Mouse (Mus musculus) ES-Bruce4 (cell line): ENCODE data around the gene BC024978. TPM values are rescaled to one million over a fixed set of nuclear protein-coding genes. Genes with fewer than 3 reads are reported as not detected.
A peak's percentile ranks its signal among the peaks of the same experiment; 100 is the strongest.

Source experiments
- H3K27ac ChIP-seq: 2 replicates; pipeline ENCODE4 v1.5.1; 2012; ENCODE audit warnings: low read length, inconsistent platforms; ENCODE audit not compliant: insufficient read depth
- H3K27me3 ChIP-seq: 2 replicates; pipeline ENCODE4 v1.6.1; 2012; ENCODE audit warnings: mild to moderate bottlenecking, low read length, inconsistent platforms; ENCODE audit not compliant: control insufficient read depth, poor library complexity, insufficient read depth, severe bottlenecking
- H3K36me3 ChIP-seq: 2 replicates; pipeline ENCODE4 v1.6.1; 2012; ENCODE audit warnings: inconsistent platforms, mild to moderate bottlenecking, low read length, moderate library complexity; ENCODE audit not compliant: control insufficient read depth, poor library complexity, insufficient read depth, severe bottlenecking
- H3K4me1 ChIP-seq: one replicate; pipeline ENCODE4 v1.8.1; 2011; ENCODE audit warnings: low read length; ENCODE audit not compliant: control insufficient read depth, insufficient read depth
- H3K4me3 ChIP-seq: 2 replicates; pipeline ENCODE4 v1.5.1; 2011; ENCODE audit warnings: low read depth, mild to moderate bottlenecking, low read length
- H3K9ac ChIP-seq: 2 replicates; pipeline ENCODE4 v1.6.1; 2012; ENCODE audit warnings: low read depth, mild to moderate bottlenecking, inconsistent platforms; ENCODE audit not compliant: poor library complexity, severe bottlenecking
- H3K9me3 ChIP-seq: replicated peaks from 2 replicates; pipeline ENCODE4 v1.6.1; 2012; ENCODE audit warnings: mild to moderate bottlenecking, low read length, inconsistent platforms; ENCODE audit not compliant: control insufficient read depth, poor library complexity, insufficient read depth, severe bottlenecking
- CTCF ChIP-seq: IDR thresholded peaks from one replicate; pipeline ENCODE4 v1.8.1; 2011; ENCODE audit warnings: low read depth, low read length
- EP300 ChIP-seq: IDR thresholded peaks from 2 replicates; pipeline ENCODE4 v1.6.1; 2011; ENCODE audit warnings: low read depth, low read length; ENCODE audit not compliant: insufficient read depth
- POLR2A ChIP-seq: IDR thresholded peaks from one replicate; pipeline ENCODE4 v1.8.1; 2011; ENCODE audit warnings: low read length; ENCODE audit not compliant: insufficient read depth
- polyA plus RNA-seq: library from polyadenylated mRNA; stranded (reverse); fragments of >200 nt; gene quantifications from 2 replicates; pipeline ENCODE4 v1.2.4, GENCODE M21; 2011; ENCODE audit warnings: low read depth; ENCODE audit not compliant: missing spikeins, insufficient read depth, insufficient read length

The BC024978 gene
- polyA plus RNA-seq, 1 experiment = 10.9 TPM

GRCm38 (mm10) chr7:27170981-27171380 lies 24.6 kb upstream of the BC024978 start:
- TF ChIP-seq CTCF = no peak
- no peak for TF ChIP-seq EP300
- TF ChIP-seq POLR2A = no peak
- H3K9ac ChIP-seq = no peak overlapping the region
- no peak overlapping the region for H3K4me3 ChIP-seq
- no peaks in the 10 kb centered on the region for H3K36me3 ChIP-seq
- H3K4me1 ChIP-seq = peaks cover 5% of the 10 kb centered on the region
- no peaks in the 10 kb centered on the region for H3K27me3 ChIP-seq
- no peaks in the 10 kb centered on the region for H3K9me3 ChIP-seq
- no peak overlapping the region for H3K27ac ChIP-seq

- no peaks in the 10 kb centered on the region for H3K27me3 ChIP-seq
- H3K9me3 ChIP-seq = no peaks in the 10 kb centered on the region
- peaks cover 5% of the 10 kb centered on the region for H3K4me1 ChIP-seq
- TF ChIP-seq CTCF (no peak), EP300 (no peak), POLR2A (no peak)
- H3K9ac ChIP-seq = no peak overlapping the region
- no peak overlapping the region for H3K4me3 ChIP-seq
- H3K27ac ChIP-seq = no peak overlapping the region
- H3K36me3 ChIP-seq = no peaks in the 10 kb centered on the region
Observed at GRCm38 (mm10) chr7:27174496-27174895, 21.1 kb upstream of the BC024978 start.

- no peaks in the 10 kb centered on the region for H3K27me3 ChIP-seq
- peaks cover 5% of the 10 kb centered on the region for H3K4me1 ChIP-seq
- H3K36me3 ChIP-seq = no peaks in the 10 kb centered on the region
- no peak overlapping the region for H3K4me3 ChIP-seq
- no peaks in the 10 kb centered on the region for H3K9me3 ChIP-seq
- TF ChIP-seq CTCF (no peak), POLR2A (no peak), EP300 (no peak)
- no peak overlapping the region for H3K9ac ChIP-seq
- H3K27ac ChIP-seq = no peak overlapping the region
Observed at GRCm38 (mm10) chr7:27174896-27175295, 20.7 kb upstream of the BC024978 start.

GRCm38 (mm10) chr7:27177942-27178323 lies 17.6 kb upstream of the BC024978 start:
- Histone ChIP-seq H3K36me3 (no peaks in the 10 kb centered on the region), H3K27me3 (no peaks in the 10 kb centered on the region), H3K27ac (peak overlapping the region; percentile 59), H3K4me3 (peak overlapping the region; percentile 73), H3K9ac (peak overlapping the region; percentile 73), H3K4me1 (peaks cover 3% of the 10 kb centered on the region), H3K9me3 (no peaks in the 10 kb centered on the region)
- TF ChIP-seq CTCF = no peak
- no peak for TF ChIP-seq POLR2A
- no peak for TF ChIP-seq EP300

GRCm38 (mm10) chr7:27178324-27179216 lies 17.0 kb upstream of the BC024978 start, which contains the start of gene Rab4b:
TSS of gene Rab4b (minus strand) at chr7:27178896.
- H3K27me3 ChIP-seq = no peaks in the 10 kb centered on the region
- H3K9me3 ChIP-seq = no peaks in the 10 kb centered on the region
- TF ChIP-seq POLR2A = peak; percentile 61
- no peak for TF ChIP-seq CTCF
- peaks cover 3% of the 10 kb centered on the region for H3K4me1 ChIP-seq
- H3K9ac ChIP-seq = peak within 1 kb of the TSS; percentile 73
- peak within 1 kb of the TSS; percentile 81 for H3K4me3 ChIP-seq
- no peaks in the 10 kb centered on the region for H3K36me3 ChIP-seq
- H3K27ac ChIP-seq = peak within 1 kb of the TSS; percentile 66
